Mouse (Mus musculus) adrenal gland, adult 18-20 months (tissue): ENCODE data around the gene Olfr183. TPM values are rescaled to one million over a fixed set of nuclear protein-coding genes. Genes with fewer than 3 reads are reported as not detected.
"Not testable (repeated sequence)": the region's sequence is repeated elsewhere in the genome, so short reads cannot be mapped to it uniquely, and the experiment has no call there.

ENCODE experiments used
- DNase-seq, 2 experiments: peaks; one replicate each; pipeline ENCODE4 v3.0.0; 2021 to 2022; ENCODE audit warnings: low spot score in 2 of 2
- long read RNA-seq, 2 experiments: library from polyadenylated mRNA; stranded (forward); transcript quantifications; one replicate each; pipeline ENCODE4 v2.0.0; 2021
- total RNA-seq, 2 experiments: library from RNA; stranded (reverse); gene quantifications; 1 replicate in 1 of 2; 2 replicates in 1 of 2; pipeline ENCODE4 v1.2.3; 2021

Olfr183 gene
- not detected for total RNA-seq
- long read RNA-seq, experiment 1: 0 reads
- long read RNA-seq, experiment 2: 0 reads

DNA sequence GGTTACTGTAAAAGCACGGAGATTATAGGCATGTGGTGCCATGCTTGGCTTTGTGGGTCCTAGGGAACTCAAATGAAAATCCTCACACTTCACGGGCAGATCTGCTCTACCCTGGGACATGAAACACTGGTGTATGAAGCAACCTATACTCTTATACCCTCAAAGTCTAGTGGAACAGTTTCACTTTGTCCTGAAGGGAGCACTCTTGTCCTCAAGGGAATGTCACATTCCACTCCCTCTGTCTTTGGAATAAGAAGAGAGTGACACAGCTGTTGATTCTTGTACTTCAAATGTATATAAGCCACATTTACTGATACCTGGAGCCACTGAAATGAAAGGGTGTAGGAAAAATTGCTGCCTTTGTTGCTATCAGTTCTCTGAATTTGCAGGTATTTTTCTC, at the start of gene Olfr183:
TSS of gene Olfr183 (plus strand) at position 301 of the 400 bp plus-strand sequence.
- DNase-seq: no peak

DNA sequence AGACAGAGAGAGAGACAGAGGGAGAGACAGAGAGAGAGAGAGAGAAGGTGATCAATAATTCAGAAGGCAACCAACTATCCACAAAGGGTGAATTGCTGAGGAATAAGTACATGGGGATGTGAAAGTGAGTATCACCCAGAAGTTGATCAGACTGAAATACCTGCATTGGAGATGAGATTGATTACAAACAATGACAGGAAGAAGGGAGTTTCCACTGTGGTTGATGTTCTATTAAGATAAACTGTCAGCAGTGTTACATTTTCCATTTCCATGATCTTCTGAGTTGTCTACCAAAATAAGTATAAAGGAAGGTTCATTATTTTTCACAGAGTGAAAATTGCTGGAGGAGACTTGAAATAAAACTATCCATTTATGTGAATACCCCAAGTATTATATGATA, 12.0 kb downstream of the Olfr183 start:
- no peak for DNase-seq

DNA sequence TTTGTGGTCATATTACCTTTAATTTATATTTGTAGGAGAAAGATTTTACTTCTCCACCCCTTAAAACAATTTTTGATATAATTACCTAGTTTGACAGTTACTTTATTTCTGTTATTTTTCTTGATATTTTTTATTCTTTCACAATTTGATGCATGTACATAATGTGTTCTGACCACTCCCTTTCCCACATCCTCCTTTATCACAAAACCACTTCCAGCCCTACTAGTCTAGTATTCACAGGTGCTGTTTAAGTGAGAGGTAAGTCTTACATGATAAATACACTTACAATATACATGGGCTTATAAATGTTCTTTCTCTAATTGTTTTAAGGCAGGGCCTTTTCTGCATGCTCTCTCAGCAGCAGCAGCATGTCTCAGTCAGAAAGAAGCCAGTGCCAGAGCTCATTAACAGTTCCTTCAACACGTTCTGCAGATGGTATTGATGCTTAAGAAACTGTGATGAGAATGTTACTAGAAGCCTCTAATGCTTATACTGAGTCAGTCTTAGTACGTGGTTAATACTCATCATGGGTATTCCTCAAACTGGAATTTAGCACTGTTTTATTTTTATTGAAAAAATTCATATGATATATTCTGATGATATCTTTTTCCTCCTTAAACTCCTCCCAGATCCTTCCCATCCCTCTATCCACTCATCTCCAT, 18.3 kb downstream of the Olfr183 start:
- no peak for DNase-seq

DNA sequence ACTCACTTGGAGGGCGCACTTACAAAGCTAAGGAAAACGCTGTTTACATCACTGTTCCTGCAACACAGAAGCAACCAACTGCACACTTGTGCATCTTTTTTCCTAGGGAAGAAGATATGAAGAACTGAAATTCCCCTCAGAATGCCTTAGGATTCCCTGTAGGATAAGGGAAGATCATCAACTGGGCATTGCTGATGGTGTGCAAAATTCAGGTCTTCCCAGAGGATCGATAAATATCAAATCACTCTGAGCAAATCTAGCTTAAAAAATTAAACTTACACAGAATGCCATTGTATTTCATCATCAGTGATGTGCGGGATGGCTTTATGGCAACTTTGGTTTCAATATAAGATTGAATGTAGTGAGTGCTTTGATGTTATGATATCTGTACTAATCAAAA, 35.0 kb downstream of the Olfr183 start, which contains the start of gene Olfr186:
TSS of gene Olfr186 (minus strand) at position 101 of the 400 bp plus-strand sequence.
- no peak for DNase-seq

DNA sequence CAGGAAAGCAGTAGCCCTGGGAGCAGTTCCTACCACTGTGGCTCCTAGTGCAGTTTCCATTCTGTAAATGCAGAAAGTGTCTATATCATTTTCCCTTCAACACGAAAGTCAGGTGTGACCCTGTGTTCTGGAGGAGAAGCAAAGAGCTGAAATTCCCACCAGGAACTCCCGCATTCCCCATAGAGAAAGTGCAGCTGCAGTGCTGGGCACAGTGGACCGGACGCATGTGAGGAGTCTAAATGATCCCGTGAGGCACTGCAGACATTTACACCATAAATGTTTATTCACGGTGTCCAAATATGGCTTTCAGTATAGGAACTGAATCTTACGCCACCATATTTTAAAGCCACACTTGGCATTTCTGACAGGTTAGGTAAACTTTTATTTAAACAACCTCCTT, 44.6 kb downstream of the Olfr183 start, which contains the start of gene Olfr187:
TSS of gene Olfr187 (minus strand) at position 58 of the 400 bp plus-strand sequence.
- no peak for DNase-seq

DNA sequence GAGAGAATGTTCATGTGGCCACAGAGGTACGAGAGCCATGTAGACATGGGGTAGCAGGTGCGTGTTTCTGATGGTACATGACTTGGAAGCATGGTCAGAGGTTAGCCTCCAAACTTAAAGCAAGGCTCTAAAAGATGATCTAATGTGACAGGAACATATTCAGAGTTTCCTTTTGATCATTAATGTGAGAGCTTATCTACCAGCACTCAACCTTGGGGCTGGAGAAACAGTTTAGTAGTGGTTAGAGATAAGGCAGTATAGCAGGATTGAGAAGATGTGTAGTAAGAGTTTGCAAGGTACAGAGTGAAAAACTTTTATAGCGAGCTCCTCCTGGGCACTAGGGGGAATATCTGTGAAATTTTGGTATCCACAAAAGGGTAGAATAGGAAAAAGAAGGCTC, 50.7 kb downstream of the Olfr183 start:
- DNase-seq: no peak

DNA sequence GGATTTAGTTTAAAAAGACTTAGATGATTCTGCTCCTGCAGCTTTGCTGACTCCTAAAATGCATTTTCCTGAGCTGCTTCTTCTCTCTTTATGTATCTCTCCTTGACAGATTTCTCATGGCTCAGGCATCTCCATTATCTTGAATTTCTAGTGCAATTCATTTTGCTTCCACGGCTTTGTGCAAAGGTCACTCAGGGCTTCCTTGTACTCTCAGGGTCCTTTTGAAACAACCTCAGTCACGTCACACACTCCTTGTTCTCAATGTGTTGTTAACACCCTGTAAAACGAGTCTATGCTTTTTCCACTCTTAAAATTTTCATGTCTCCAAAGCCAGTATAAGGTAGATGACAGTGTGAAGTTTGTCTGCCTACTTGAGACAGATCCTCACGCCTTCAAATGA, 52.4 kb downstream of the Olfr183 start:
- no peak for DNase-seq

DNA sequence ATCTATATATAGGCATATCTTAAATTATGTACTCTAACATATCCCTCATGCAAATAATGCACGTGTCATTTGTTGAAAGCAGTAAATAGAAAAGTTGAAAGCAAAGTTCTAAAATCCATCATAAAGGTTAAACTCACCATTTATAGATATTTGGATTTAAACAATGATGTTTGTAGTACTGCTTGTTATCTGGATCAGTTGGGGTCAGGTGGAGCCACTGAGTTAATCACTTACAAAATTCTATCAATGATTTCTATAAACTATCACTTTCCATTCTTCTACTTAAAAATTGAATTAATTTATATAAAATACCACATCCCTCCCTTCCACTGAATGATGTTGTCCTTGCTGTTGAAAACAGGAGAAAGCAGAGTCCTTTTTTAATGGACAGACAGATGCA, 53.7 kb downstream of the Olfr183 start:
- no peak for DNase-seq

DNA sequence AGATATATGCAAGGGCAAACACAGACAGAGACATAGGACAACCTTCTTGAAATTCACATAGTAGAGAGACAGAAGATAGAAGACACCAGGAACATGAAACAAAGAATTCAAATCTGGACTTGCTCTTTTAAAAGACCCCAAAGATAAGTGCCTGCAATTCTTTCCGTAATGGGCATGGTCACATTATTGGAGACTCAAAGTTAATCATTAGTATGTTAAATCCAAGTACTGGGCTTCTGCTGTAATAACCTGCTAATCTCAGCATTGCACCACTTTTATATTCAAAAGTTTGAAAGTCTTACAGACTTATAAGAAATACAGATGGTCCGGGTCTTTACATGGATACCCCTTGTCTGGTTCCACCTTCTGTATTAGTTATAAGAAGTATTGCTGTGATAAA, 54.1 kb downstream of the Olfr183 start:
- not testable (repeated sequence) for DNase-seq

Other genes starting within 250 kb of the Olfr183 start
- not detected for gene Olfr172, start 232.2 kb upstream of the Olfr183 start, total RNA-seq
- gene Olfr173, start 195.1 kb upstream of the Olfr183 start, total RNA-seq: not detected
- not detected for gene Olfr175-ps1, start 168.6 kb upstream of the Olfr183 start, total RNA-seq
- not detected for gene Olfr177, start 120.6 kb upstream of the Olfr183 start, total RNA-seq
- not detected for gene Olfr178, start 103.3 kb upstream of the Olfr183 start, total RNA-seq
- gene Olfr181, start 66.6 kb upstream of the Olfr183 start, total RNA-seq: not detected
- gene Olfr180, start 66.0 kb upstream of the Olfr183 start, total RNA-seq: not detected
- gene Olfr186, start 34.9 kb downstream of the Olfr183 start, total RNA-seq: not detected
- gene Olfr187, start 44.4 kb downstream of the Olfr183 start, total RNA-seq: not detected
- gene Olfr190, start 82.6 kb downstream of the Olfr183 start, total RNA-seq: not detected
- gene Olfr191, start 94.5 kb downstream of the Olfr183 start, total RNA-seq: not detected
- not detected for gene Olfr193, start 116.5 kb downstream of the Olfr183 start, total RNA-seq
- not detected for gene Olfr194, start 125.7 kb downstream of the Olfr183 start, total RNA-seq
- not detected for gene Olfr195, start 151.7 kb downstream of the Olfr183 start, total RNA-seq
- not detected for gene Olfr196, start 175.1 kb downstream of the Olfr183 start, total RNA-seq
- not detected for gene Olfr198, start 208.2 kb downstream of the Olfr183 start, total RNA-seq
- not detected for gene Olfr199, start 224.4 kb downstream of the Olfr183 start, total RNA-seq